Mouse (Mus musculus) cerebellum, adult 2 months (tissue): Measurements from ENCODE around the gene Lypd1.

ENCODE experiments used
- CTCF ChIP-seq: fragments of 200-500 bp; IDR thresholded peaks from 2 replicates; pipeline ENCODE4 v1.5.1; 2011; ENCODE audit warnings: low read depth, mild to moderate bottlenecking, control low read depth, low read length, moderate library complexity, borderline replicate concordance; ENCODE audit not compliant: insufficient read depth
- POLR2A ChIP-seq: fragments of 200-500 bp; IDR thresholded peaks from 2 replicates; pipeline ENCODE4 v1.6.1; 2011; ENCODE audit warnings: low read length, control low read depth, borderline replicate concordance; ENCODE audit not compliant: insufficient read depth

DNA sequence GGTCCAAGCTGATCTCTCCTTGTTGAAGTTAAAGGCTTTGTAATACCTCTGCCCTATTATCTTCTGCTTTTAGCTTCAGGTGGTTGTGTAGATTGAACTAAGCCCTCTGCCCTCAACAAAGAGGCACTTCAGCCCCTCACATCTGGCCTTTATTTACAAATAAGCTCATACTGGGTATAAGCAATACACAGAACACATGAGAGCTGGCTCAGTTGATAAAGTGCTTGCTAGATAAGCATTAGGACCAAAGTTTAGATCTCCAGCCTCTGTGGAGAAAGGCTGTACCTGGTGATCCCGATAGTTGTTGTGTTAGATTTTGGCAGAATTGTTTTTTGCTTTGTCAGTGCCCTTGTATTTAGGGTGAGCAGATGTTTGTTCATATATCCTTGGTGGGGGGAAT, 30.4 kb upstream of the Lypd1 start:
- TF ChIP-seq CTCF (no peak), POLR2A (no peak)
